Mouse (Mus musculus) C2C12 (cell line): ENCODE data around the gene Ak7. TPM values are rescaled to one million over a fixed set of nuclear protein-coding genes. Genes with fewer than 3 reads are reported as not detected.
A peak's percentile ranks its signal among the peaks of the same experiment; 100 is the strongest.

Experiments used
- H3K27me3 ChIP-seq: one replicate; pipeline ENCODE4 v1.6.1; 2011; ENCODE audit not compliant: control insufficient read depth, insufficient read depth, insufficient read length
- H3K36me3 ChIP-seq: one replicate; pipeline ENCODE4 v1.6.1; 2011; ENCODE audit not compliant: control insufficient read depth, insufficient read depth
- H3K4me3 ChIP-seq: one replicate; pipeline ENCODE4 v1.5.1; 2011; ENCODE audit warnings: mild to moderate bottlenecking, control low read depth; ENCODE audit not compliant: poor library complexity, insufficient read depth, severe bottlenecking
- H3K79me2 ChIP-seq: one replicate; pipeline ENCODE4 v1.6.1; 2011; ENCODE audit not compliant: control insufficient read depth, insufficient read depth
- H3K79me3 ChIP-seq: one replicate; pipeline ENCODE4 v1.6.1; 2011; ENCODE audit warnings: low read depth, control low read depth
- H3ac ChIP-seq: one replicate; pipeline ENCODE3; 2011; ENCODE audit warnings: low read depth; ENCODE audit not compliant: control insufficient read depth, insufficient read length
- CEBPB ChIP-seq: IDR thresholded peaks from one replicate; pipeline ENCODE4 v1.6.1; 2011; ENCODE audit warnings: low read depth, mild to moderate bottlenecking, control low read depth, moderate library complexity
- CTCF ChIP-seq: IDR thresholded peaks from one replicate; pipeline ENCODE4 v1.5.1; 2011; ENCODE audit not compliant: control insufficient read depth, insufficient read depth, insufficient read length
- FOSL1 ChIP-seq: IDR thresholded peaks from one replicate; pipeline ENCODE4 v1.8.0; 2011; ENCODE audit warnings: mild to moderate bottlenecking, low read length; ENCODE audit not compliant: poor library complexity, insufficient read depth, severe bottlenecking
- MAX ChIP-seq: IDR thresholded peaks from one replicate; pipeline ENCODE4 v1.6.1; 2011; ENCODE audit warnings: mild to moderate bottlenecking, control low read depth
- MYOD1 ChIP-seq: IDR thresholded peaks from one replicate; pipeline ENCODE4 v1.6.1; 2011; ENCODE audit warnings: low read depth; ENCODE audit not compliant: control insufficient read depth, insufficient read length
- MYOG ChIP-seq: IDR thresholded peaks from one replicate; pipeline ENCODE4 v1.6.1; 2011; ENCODE audit not compliant: control insufficient read depth, insufficient read length; ENCODE audit errors: extremely low read depth
- USF1 ChIP-seq: IDR thresholded peaks from one replicate; pipeline ENCODE4 v1.6.1; 2011; ENCODE audit warnings: low read depth, mild to moderate bottlenecking, control low read depth, moderate library complexity
- polyA plus RNA-seq: library from polyadenylated mRNA; unstranded; fragments of >200 nt; fragmentation: generic; extraction: Trizol; gene quantifications from one replicate; pipeline ENCODE4 v1.2.1, GENCODE M21; 2012; ENCODE audit warnings: missing spikeins

Gene Ak7
- polyA plus RNA-seq, 1 experiment = 0.12 TPM

DNA sequence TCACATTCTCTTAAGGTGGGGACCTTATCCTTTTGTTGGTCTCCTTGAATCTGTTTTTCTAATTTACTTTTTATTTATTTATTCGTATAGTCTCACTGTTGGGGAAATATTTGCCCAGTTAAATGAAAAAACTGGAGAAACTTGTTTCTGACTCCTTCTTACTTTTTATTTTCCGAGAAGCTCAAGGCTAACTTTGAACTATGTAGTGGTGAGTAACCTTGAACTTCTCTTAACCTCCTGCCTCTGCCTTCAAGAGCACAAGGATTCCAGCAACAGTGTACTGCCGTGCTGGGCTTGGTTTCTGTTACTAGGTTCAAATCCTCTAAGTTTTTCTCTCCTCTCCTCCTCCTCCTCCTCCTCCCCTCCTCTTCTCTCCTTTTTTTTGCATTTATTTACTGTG is 55.9 kb downstream of the Ak7 start:
- H3K27me3 ChIP-seq = peaks cover 10% of the 10 kb centered on the region
- no peaks in the 10 kb centered on the region for H3K36me3 ChIP-seq
- H3K79me2 ChIP-seq = no peaks in the 10 kb centered on the region
- no peaks in the 10 kb centered on the region for H3K79me3 ChIP-seq
- H3ac ChIP-seq = no peak overlapping the region
- H3K4me3 ChIP-seq = no peak overlapping the region
- no peak for TF ChIP-seq CEBPB
- TF ChIP-seq USF1 = no peak
- no peak for TF ChIP-seq FOSL1
- TF ChIP-seq MAX = no peak
- no peak for TF ChIP-seq MYOG
- TF ChIP-seq MYOD1 = no peak
- TF ChIP-seq CTCF = no peak

DNA sequence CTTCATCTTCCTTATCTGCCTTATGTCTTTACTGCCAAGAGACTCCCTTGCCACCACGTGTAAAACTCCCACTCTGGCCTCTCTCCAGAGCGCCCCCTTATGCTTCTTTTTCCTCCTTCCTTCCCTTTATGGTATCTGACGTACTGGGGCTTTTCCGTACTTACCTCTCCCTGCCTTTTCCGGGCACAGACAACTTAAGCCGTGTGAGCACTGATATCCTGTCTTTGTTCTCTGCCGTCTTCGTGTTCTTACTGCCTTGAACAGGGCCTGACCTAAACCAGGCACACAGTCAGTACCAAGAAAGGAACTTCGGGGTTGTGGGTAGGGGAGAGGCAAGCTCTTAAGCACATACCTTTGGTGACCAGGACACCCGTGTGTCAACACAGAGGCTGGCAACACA is 63.9 kb downstream of the Ak7 start:
- no peak overlapping the region for H3K4me3 ChIP-seq
- H3K36me3 ChIP-seq = no peaks in the 10 kb centered on the region
- TF ChIP-seq MYOD1 (no peak), MAX (no peak), MYOG (no peak), CEBPB (no peak), USF1 (no peak), CTCF (no peak), FOSL1 (no peak)
- H3K79me3 ChIP-seq = no peaks in the 10 kb centered on the region
- H3ac ChIP-seq = no peak overlapping the region
- no peaks in the 10 kb centered on the region for H3K79me2 ChIP-seq
- H3K27me3 ChIP-seq = peaks cover 7% of the 10 kb centered on the region

DNA sequence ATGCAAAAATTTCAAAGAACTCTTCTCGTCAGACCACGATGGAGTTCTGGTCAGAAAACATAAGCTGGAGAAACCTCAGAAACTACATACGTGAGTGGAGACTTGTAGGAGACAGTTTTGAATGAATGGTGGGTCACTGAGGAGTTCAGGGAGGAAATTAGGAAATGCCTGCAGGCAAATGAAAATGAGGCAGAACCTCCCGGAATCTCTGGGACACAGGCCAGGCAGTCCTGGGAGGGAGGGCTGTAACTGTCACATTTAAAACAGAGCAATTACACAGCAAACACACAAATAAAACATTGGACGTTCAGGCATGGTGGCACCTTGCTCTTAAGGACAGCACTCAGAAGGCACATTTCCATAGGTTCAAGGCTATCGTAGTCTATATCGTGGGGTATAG is 69.1 kb downstream of the Ak7 start:
- Histone ChIP-seq H3K79me2 (no peaks in the 10 kb centered on the region), H3K27me3 (peaks cover 9% of the 10 kb centered on the region), H3K79me3 (no peaks in the 10 kb centered on the region), H3ac (no peak overlapping the region), H3K36me3 (no peaks in the 10 kb centered on the region), H3K4me3 (no peak overlapping the region)
- TF ChIP-seq FOSL1 = no peak
- TF ChIP-seq MYOD1 = no peak
- TF ChIP-seq CEBPB = no peak

DNA sequence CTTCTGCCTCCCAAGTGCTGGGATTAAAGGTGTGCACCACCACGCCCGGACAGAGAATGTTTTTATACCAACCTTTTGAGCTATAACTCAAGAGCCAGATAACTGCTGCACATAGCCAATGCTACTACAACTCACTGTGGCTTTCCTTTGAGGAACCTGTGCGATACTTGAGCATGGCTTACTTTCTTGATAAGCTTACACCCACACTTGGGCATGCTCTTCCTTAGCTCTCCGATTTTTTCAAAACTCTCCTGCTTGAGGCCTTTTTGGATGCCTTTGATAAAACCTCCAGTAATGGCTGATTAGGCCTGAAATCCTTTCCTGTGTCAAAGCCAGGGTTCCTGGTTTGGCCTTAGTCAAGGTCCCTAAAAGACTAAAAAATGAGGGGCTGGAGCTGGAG is 71.9 kb downstream of the Ak7 start:
- H3K27me3 ChIP-seq = peaks cover 9% of the 10 kb centered on the region
- H3K36me3 ChIP-seq = no peaks in the 10 kb centered on the region
- H3K79me2 ChIP-seq = no peaks in the 10 kb centered on the region
- H3K4me3 ChIP-seq = no peak overlapping the region
- H3ac ChIP-seq = no peak overlapping the region
- no peak for TF ChIP-seq CEBPB
- TF ChIP-seq USF1 = no peak
- TF ChIP-seq CTCF = no peak
- H3K79me3 ChIP-seq = no peaks in the 10 kb centered on the region

DNA sequence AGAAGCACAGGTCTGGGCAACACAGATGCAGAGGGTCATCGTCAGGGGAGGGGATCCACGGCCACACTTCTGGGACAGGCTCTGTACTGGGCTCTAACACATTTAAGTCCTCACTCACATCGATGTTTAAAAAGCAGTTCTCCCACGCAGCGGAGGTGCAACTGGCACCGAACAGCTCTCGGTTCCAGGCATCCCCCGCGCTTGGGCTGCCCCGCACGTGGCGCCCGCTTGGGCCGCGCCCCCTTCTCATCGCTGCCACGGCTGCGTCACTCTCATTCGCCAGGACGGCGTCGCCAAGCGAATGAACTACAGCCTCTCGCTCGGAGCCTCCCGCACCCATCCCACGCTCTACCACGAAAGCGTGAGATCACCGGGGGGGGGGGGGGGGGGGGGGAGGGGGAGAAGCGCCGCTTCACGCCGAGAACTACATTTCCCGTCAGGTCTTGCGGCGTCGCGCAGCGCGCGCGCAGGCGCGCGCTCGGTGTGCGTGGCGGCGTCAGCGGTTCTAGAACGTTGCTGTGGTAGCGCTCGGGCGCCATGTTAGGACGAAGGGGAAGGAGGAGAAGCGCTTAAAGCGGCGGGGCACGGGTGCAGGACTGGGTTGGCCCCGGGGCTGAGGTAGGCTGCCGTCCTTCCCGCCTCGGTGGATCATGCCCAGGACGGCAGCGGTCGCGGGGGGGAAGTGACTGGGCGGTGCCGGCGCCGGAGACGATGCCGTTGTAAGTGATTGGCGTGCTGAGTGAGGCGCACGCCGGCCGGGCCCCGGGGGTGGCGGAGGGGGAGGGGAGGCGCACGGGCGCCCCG is 78.6 kb downstream of the Ak7 start, which contains the start of gene Papola:
TSS of gene Papola (plus strand) at position 499 of the 804 bp plus-strand sequence.
- peak within 1 kb of the TSS; percentile 76 for H3K4me3 ChIP-seq
- H3K36me3 ChIP-seq = peaks cover 13% of the 10 kb centered on the region
- peaks cover 43% of the 10 kb centered on the region for H3K79me3 ChIP-seq
- TF ChIP-seq FOSL1 (no peak), USF1 (peak; percentile 35), MAX (peak; percentile 96)
- peaks cover 48% of the 10 kb centered on the region for H3K79me2 ChIP-seq
- peak within 1 kb of the TSS; percentile 95 for H3ac ChIP-seq
- no peaks in the 10 kb centered on the region for H3K27me3 ChIP-seq

DNA sequence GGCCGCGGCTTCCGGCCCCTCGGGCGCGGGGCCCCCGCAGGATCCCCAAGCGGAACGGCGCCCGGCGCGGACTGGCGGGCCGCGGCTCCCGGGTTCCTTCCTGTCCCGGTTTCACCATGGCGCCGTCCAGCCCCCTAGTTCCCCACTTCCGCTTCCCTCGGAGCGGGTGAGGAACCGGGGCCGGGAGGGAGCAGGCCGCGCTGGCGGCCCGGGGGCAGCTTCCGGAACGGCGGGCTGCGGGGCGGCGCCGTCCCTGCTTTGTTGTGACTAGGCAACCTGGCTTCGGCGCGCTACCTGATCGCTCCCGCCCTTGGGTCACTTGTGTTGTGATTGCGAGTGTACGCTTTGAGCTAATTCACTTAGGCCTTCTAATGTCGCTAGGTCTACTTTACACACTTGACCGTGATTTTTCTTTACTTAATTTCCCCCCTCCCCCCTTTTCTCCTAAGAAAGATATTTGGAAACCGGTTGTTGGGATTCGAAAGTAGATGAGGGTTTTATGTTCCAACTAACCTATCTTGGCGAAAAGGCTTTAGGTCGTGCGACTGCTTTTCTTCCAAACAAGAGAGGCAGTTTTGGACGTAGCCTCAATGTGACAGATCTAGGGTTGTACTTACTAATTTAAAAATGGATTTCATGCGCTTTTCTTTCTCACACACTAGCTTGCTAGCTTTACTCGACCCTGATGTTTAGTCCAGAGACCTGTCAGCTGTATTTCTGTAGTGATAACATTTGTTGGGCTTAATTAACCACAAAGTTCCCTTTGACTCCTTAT is 79.4 kb downstream of the Ak7 start:
- Histone ChIP-seq H3K36me3 (peaks cover 18% of the 10 kb centered on the region), H3K4me3 (peak overlapping the region; percentile 76), H3ac (peak overlapping the region; percentile 95), H3K79me2 (peaks cover 55% of the 10 kb centered on the region), H3K79me3 (peaks cover 51% of the 10 kb centered on the region), H3K27me3 (no peaks in the 10 kb centered on the region)
- TF ChIP-seq CTCF (no peak), CEBPB (no peak), FOSL1 (no peak), USF1 (no peak), MYOG (no peak), MAX (no peak), MYOD1 (no peak)
